Mouse (Mus musculus): ENCODE results near the gene Dennd4a.
A peak's percentile ranks its signal among the peaks of the same experiment; 100 is the strongest.

Gene Dennd4a

DNA sequence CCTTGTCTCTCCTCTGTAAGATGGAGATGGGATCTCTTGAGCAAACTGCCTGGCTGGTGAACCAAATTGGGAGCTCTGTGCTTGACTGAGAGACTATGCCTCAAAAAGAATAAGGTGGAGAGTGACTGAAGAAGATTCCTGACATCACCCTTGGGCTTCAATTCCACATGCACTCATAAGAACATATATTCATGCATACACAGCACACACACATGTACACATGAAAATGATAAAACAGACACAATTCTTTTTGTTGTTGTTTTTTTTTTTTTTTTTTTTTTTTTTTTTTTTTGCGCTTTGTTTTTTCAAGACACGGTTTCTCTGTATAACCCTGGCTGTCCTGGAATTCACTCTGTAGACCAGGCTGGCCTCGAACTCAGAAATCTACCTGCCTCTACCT is 146.1 kb downstream of the Dennd4a start:
- DNase-seq (ENCODE audit: low spot score) = no peak

DNA sequence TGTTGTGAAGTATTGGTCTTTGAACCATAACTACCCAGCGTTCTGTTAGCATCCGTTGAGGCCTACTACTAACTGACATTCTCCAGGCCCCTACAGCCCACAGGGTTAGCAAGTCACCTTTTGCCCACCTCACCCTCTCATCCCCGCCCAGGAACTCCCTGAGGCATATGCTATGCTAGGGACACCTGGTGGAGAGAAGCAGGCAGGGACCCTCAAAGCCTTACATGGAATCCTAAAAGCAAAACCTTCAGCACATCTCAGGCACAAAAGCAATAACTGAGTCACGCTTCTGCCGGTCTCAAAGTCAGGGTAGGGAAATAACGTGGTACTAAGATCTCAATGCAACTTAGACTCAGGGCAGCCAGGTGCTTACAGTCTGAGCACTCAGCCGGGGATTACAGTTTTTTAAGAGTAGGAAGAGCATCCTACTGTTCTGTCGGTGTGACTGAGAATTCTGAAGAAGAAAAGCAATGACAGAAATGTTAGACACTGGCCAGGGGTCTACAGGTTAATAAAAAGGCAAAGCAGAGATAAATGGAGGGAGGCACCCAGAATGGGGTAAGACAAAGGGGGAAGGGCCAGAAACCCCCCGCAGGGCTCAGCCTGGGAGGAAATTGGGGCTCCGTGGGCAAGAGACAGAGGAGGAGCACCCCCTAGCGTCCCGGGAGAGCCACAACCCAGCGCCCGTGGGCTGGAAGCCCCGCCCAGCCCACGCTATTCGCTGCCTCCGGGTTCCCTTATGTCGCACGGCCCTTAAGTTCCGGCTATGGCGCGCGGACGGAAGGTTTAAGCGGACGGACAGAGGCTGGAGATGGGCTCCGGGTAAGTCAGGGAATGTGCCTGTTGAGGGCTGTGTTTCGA is 149.2 kb downstream of the Dennd4a start, which contains the start of gene Ints14:
TSS of gene Ints14 (plus strand) at position 789 of the 861 bp plus-strand sequence.
- DNase-seq (ENCODE audit: low spot score) = peak; percentile 95

DNA sequence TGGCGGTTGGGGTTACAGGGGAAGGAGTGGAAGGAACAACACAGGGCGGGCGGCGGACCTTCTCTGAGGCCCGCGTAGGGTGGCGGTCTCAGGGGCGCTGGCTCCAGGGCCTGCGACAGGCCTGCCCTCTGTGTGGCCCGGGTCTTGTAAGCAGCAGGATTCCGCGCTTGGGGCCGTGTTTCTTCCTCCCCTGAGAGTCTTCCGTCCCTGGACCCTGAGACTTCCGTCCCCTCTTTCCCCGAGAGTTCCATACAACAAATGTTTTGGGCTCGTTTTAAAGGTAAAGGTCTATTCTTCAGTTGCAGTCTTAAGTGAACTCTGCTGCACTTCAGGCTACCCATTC is 149.8 kb downstream of the Dennd4a start:
- no peak for DNase-seq (ENCODE audit: low spot score)
